Comparison of ENCODE assay signal across 13 mouse cellular contexts in the genomic region with DNA sequence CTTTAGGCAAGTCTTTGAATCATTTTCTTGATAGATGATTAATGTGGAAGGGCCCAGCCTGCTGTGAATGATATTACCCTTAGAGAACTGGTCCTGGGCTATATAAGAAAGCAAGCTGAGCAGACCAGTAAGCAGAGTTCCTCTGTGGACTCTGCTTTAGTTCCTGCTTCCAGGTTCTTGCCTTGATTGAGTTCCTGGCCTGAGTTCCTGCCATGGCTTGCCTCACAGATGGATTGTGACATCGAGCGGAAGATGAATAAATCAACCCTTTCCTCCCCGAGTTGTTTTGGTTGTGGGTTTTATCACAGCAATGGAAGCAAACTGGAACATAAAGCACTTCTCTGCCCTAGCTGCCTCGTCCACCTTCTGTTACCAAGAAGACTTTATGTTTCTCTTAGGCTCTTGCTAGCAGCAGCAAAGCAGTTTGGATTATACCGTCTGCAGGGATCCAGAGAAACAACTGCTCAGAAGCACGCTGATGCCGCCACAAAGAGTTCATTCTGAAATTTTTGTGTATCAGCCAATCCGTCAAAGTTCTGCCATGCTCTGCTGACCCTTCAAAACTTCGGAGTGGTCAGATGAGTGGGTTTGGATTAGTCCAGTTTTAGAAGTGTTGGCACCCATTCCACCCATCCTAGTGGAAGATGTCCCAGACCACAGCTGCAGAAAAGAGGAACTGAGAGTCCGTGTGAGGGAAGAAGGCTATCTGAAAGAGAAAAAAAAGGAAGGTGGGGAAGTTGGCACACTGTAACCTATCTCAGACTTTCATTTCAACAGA. TPM values are rescaled to one million over a fixed set of nuclear protein-coding genes. Genes with fewer than 3 reads are reported as not detected.
DNase-seq lines count a peak whose midpoint lies in the region; ATAC-seq and TF ChIP-seq lines count a peak whose summit lies in the region.
"Had no signal": no experiment of that assay in that cellular context is flagged by ENCODE, and none has a peak within 500 bp of the region (broad histone marks: within the 10 kb centered on the region; RNA-seq: fewer than 3 reads in every experiment).

No protein-coding gene starts in this region.

- 71% methylated on average over 10 of the region's 10 CpGs for WGBS in heart, embryonic 11.5 days (ENCODE audit: insufficient replicate concordance)
- 5% methylated on average over 10 of the region's 10 CpGs for WGBS in bone marrow, adult 2 months

- H3K36me3 ChIP-seq in heart, embryonic 11.5 days (ENCODE audit: control insufficient read depth, insufficient read depth, low read length) = no peaks in the 10 kb centered on the region
- H3K36me3 ChIP-seq: heart, embryonic 15.5 days; limb, embryonic 12.5 days had no signal

- H3K9me3 ChIP-seq in heart, embryonic 11.5 days (replicated peaks; ENCODE audit: control insufficient read depth, low read length) = no peaks in the 10 kb centered on the region
- H3K9me3 ChIP-seq: heart, embryonic 15.5 days had no signal

- no peak overlapping the region for H3K4me2 ChIP-seq in heart, embryonic 11.5 days
- H3K4me2 ChIP-seq: heart, embryonic 15.5 days; limb, embryonic 12.5 days had no signal

- peak; percentile 52 for DNase-seq in heart, adult 8-10 months (ENCODE audit: low spot score)
- peak; percentile 45 for DNase-seq in 416B (ENCODE audit: low read depth)
- DNase-seq in lung, postnatal 10 days = peak; percentile 23
- no peak for DNase-seq in urinary bladder, postnatal 25 days (ENCODE audit: low spot score)
- no peak for DNase-seq in right cerebral cortex, adult 2 months (ENCODE audit: low spot score in 2 of 2)
- no peak for DNase-seq in adrenal gland, postnatal 36 days
- DNase-seq: cerebellum, postnatal 14 days; retina, postnatal 1 day; thymus, adult 2 months had no signal

- H3K27me3 ChIP-seq in heart, embryonic 11.5 days (ENCODE audit: control insufficient read depth, insufficient read depth, low read length) = no peaks in the 10 kb centered on the region
- H3K27me3 ChIP-seq: heart, embryonic 15.5 days; limb, embryonic 12.5 days had no signal

- no peak overlapping the region for H3K9ac ChIP-seq in heart, embryonic 11.5 days (ENCODE audit: low read depth, low read length)
- H3K9ac ChIP-seq: heart, embryonic 15.5 days; limb, embryonic 12.5 days had no signal

- TF ChIP-seq CTCF in bone marrow, adult 2 months (IDR thresholded peaks at IDR 0.05; ENCODE audit: control insufficient read depth, insufficient read depth, low read length) = no peak

- no peak overlapping the region for H3K27ac ChIP-seq in heart, embryonic 11.5 days (ENCODE audit: low read depth, low read length)
- peak overlapping the region; percentile 37; the same call in 1 of the 2 replicates for H3K27ac ChIP-seq in bone marrow, adult 2 months (ENCODE audit: control insufficient read depth, insufficient read depth, low read depth, low read length, poor library complexity)
- H3K27ac ChIP-seq: heart, embryonic 15.5 days; limb, embryonic 12.5 days had no signal

- no peak overlapping the region for H3K4me3 ChIP-seq in heart, embryonic 11.5 days (ENCODE audit: low read depth, low read length)
- no peak overlapping the region for H3K4me3 ChIP-seq in bone marrow, adult 2 months (replicated peaks; ENCODE audit: control insufficient read depth, low read depth, low read length)
- H3K4me3 ChIP-seq: heart, embryonic 15.5 days; limb, embryonic 12.5 days had no signal

- no peak for ATAC-seq in heart, embryonic 11.5 days (replicated peaks; ENCODE audit: insufficient number of reproducible peaks, low FRiP score, low TSS enrichment)

- no peaks in the 10 kb centered on the region for H3K4me1 ChIP-seq in heart, embryonic 11.5 days (ENCODE audit: control insufficient read depth, insufficient read depth, low read length)
- peaks cover 2% of the 10 kb centered on the region; the same call in 1 of the 2 replicates for H3K4me1 ChIP-seq in bone marrow, adult 2 months (ENCODE audit: control insufficient read depth, insufficient read depth, low read length)
- H3K4me1 ChIP-seq: heart, embryonic 15.5 days; limb, embryonic 12.5 days had no signal

- no peak for TF ChIP-seq POLR2A in bone marrow, adult 2 months (IDR thresholded peaks at IDR 0.05; ENCODE audit: borderline replicate concordance, control insufficient read depth, low read depth, low read length)

RNA-seq across cellular contexts. Expression of a gene that starts 30.6 kb away (rescaled TPM):
- total RNA-seq in heart, adult 8-10 months (2022) = 1 to 10 TPM; 3.5 to 3.7 (median 3.6) TPM
- 16.3 and 17.8 TPM in 2 replicates for polyA plus RNA-seq in heart, embryonic 11.5 days (2014; fragmentation: Nextera tagmentation; extraction: Ambion mirVana)
- 4.3 and 10.9 TPM in 2 replicates for polyA plus RNA-seq in bone marrow, adult 2 months (2011; ENCODE audit: insufficient read depth, insufficient read length, low replicate concordance, missing spikeins)
- 10 to 100 TPM in 1 of 2 experiments, 1 to 10 TPM in 1; 9.2 to 11.3 TPM for total RNA-seq in adrenal gland, postnatal 36 days (2021)

Comparison
In these comparisons a context has a peak if more than half of its experiments do, and no peak if none do; other contexts are left out.
1. DNase-seq: peak in heart, adult 8-10 months (single experiment), 416B (single experiment) and lung, postnatal 10 days (single experiment); none in urinary bladder, postnatal 25 days (single experiment), right cerebral cortex, adult 2 months (0 of 2) and adrenal gland, postnatal 36 days (0 of 2).